Mouse (Mus musculus) retina, postnatal 1 day (tissue): Measurements from ENCODE around the gene Hmgcr.
"Not testable (repeated sequence)": the region's sequence is repeated elsewhere in the genome, so short reads cannot be mapped to it uniquely, and the experiment has no call there.

ENCODE experiments used
- DNase-seq: peaks from one replicate; pipeline ENCODE4 v3.0.0-alpha.2; 2012

Gene Hmgcr

DNA sequence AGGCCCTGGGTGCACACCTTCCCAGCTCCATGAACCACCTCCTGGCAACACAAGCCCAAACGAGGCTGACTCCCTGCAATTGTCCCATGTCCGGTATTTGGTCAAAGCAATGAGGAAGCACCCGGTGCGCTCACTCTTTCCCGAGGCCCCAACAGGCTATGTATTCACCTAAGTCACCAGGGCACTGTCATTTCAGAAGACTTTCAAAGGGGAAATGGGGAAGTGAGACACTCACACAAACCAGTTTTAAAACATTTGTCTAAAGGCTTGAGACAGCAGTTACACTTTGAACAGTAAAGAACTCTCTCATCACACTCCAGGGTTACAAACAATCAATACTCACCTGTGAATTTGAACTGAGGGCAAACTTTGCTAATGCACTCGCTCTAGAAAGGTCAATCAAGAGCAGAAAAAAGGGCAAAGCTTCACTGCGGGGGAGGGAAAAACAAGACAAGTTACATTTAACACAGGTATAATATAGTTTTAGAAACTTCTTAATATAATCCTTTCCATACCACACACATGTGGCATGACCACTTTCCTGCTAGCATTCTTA lies 6.2 kb downstream of the Hmgcr start:
- DNase-seq: no peak

DNA sequence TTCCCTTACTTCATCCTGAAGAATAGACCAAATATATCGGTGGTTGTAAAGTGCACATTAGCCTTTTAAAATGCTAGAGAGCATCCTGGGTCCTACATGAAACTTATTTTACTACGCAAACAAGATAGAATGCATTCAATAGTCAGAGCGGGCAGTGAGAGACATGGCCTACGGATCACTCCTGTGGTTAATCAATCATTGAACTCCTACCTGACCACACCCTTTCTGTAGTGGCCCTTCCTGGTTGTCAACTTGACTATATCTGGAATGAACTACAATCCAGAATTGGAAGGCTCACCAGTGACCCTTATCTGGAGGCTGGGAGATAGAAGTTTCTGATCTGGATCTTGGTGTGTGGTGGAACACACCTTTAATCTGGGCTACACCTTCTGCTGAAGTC lies 7.6 kb downstream of the Hmgcr start:
- not testable (repeated sequence) for DNase-seq

DNA sequence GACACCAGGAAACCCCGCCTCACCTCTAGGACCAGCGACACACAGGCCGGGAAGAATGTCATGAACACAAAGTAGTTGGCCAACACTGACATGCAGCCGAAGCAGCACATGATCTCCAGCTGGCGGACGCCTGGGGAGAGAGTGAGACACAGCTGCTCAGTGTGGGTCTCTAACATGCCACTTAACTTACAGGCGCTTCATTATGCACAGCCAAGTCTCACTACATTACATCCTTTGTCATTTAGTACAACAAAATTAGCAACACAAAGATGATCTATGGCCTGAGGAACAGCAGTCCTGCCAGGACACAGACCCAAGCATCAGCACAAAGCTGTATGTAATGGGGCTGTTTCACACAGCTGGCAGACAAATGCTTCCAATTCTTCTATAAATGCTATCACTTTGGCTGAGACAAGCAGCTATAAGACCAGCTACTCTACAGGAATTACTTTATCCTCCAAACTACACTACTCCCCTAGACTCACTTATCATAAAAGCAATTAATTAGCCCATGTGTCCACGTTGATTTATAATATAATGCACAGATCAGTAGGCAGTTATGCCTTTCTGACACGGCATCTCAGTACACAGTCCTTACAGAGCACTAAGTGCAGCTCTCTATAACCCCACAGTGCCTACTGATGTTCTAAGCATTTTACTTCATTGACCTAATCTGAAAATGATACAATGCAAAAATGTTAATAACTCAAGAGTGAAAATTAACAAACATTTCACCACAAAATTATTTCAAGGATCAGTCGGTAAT lies 10.5 kb downstream of the Hmgcr start:
- peak; percentile 52 for DNase-seq

DNA sequence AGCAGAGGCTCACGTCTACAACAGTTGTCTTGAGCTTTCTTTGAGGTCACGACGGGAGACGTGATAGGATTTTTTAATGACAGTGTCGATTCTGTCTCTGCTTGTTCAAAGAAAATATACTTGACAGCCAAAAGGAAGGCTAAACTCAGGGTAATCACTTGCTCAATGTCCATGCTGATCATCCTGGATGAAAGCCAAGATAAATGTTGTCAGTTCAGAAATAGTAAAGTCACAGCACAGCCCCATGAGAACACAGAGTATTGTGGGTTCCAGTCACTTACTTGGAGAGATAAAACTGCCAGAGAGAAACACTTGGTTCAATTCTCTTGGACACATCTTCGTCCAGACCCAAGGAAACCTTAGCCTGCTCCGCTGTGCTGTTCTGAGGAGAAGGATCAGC lies 11.8 kb downstream of the Hmgcr start:
- no peak for DNase-seq

DNA sequence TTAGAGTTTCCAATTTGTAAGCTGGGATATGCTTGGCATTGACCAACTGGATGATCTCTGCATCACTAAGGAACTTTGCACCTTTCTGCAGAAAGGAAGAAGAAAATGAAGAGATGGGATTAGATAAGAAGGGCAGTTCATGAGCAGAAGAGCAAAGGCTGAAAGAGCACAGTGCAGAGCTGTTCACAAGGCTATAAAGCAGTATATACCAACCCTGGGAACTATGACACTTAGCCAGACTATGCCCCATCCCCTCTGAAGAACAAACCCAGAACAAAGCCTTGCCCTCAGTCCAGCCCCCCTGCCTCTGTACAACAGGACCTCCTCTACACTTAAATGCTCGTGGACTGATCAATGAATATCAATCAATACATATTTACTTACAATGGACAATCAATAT lies 14.1 kb downstream of the Hmgcr start:
- no peak for DNase-seq

DNA sequence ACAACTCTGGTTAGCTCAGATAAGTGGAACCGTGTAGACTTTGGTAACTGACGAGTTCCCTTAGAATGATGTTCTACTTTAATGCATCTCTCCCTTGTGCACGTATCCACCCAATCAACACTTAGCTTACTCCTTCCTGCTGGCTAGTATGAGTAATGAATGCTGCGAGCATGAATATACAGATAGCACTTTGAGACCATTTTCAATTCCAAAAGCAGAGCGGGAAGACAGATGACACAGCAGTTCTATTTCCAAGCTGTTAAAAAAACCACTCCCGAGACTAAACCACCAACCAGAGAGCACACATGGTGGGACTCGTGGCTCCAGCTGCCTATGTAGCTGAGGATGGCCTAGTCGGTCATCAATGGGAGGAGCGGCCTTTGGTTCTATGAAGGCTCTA lies 17.7 kb downstream of the Hmgcr start:
- no peak for DNase-seq

DNA sequence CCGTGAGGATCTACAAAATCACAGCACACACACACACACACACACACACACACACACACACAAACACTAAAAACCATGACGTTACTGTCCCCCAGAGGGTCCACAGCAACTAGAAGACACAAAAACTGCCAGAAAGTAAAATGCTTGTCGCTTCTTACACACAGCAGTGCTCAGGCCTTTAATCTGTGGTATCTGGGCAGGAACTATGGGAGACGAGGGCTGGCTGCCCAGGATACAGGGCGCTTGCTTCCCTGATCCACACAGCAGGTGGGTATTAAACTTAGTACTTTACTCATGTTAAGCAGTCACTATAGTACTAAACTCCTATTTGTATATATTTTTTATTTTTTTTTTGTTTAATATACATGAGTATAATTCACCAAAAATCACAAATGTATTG lies 24.9 kb downstream of the Hmgcr start:
- DNase-seq: no peak

DNA sequence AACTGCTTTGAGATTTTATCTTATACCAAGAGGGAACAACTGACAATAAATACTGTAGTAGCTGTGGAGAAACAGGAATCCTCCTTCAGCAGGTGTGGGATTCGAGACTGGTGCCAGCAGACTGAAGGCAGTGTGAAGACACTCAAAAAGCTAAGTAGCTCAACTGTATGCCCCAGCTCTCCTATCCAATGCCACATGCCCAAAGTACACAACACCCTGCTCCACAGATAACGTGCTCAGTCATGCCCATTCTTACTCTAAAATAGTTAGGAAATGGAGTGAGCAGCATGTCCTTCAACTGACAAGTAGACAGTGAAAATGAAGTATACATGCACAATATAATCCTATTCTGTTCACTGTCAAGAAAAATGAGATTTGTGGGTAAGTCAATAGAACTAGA lies 26.6 kb downstream of the Hmgcr start:
- no peak for DNase-seq

DNA sequence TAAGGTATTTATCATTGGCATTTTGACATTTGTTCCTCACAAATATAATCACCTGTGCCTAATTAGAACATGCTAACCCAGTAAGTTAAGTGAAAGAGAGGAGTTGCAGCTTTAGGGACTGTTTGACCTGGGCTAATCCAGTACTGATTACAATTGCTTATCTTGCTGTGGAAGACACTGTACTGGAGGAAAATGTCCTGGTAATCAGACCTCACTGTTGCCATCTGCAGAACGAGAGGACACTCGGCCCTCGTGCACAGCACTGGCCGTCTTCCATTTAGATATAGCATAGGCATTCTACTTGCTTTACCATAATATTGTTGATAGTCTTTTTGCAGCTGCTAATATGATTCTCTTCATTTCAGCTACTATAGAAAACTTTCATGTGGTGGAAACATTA lies 40.3 kb downstream of the Hmgcr start:
- no peak for DNase-seq

DNA sequence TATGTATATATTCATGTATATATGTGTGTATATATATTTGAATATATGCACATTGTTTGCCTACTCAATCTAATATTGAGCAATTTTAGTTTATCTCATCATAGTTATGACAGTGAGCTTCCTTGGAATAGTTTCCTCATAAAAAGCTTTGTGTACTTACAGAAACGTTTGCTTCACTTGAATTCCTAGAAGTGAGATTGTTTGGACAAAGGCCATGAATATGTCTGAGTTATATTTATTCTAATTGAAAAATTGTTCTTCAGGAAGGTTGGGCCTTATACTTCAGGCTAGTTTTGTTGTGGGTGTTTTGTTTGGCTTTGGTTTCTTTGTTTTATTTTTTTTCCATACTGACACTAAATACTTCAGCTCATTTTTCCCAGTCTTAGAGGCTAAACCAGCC lies 49.8 kb downstream of the Hmgcr start:
- DNase-seq: no peak

DNA sequence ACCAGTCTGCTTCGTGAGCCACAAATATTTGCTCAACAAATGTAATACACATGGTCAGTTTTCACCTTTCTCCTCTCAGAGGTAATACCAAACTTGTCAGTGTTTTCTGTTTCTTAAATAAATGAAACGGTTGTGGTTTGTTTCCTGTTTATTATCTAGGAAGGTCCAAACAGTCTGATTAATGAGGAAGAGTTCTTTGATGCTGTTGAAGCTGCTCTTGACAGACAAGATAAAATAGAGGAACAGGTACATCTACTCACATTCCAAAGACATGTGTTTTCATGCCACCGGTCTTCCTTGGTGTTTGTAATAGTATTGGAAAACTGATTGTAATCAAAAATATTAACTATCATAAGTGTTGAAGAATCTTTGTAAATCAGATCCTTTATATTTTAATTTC lies 56.1 kb downstream of the Hmgcr start:
- no peak for DNase-seq

DNA sequence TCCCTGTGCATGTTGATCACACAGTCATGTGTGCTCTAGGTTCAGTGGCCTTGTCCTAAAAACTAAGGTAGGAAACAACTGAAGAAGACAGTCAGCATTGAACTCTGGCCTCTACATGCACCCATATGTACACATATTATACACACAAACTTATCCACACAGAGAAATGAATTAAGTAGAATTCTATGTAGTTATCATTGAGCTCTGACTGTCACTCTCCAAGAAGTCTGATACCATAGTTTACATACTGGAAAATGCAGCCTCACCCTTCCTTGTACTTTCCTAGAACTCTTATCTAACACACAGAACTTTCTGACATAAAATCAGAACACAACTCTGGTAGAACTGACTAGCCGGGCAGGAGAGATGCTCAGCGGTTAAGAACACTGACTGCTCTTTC lies 66.5 kb downstream of the Hmgcr start:
- no peak for DNase-seq

DNA sequence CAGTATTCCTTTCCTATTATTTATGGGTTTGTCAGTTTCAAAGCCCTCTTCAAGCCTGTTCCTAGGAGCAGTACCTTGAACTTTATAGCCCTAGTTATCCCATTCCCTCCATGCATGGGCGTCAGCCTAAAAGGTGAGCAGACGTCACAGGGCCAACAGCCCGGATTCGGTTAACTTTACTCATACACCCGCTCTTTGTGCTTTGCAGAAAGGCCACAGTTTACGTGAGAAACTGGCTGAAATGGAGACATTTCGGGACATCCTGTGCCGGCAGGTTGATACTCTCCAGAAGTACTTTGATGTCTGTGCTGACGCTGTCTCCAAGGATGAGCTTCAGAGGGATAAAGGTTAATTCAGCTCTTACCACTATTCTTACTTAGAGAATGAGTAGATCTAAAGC lies 71.6 kb downstream of the Hmgcr start:
- no peak for DNase-seq
